Mouse (Mus musculus) naive thymus-derived CD4-positive, alpha-beta T cell, adult 2 months (primary cell): ENCODE data around the gene Zmynd8.

Experiments used
- DNase-seq: peaks from one replicate; pipeline ENCODE4 v3.0.0-alpha.2; 2011; ENCODE audit warnings: low read depth

Gene Zmynd8

GRCm38 (mm10) chr2:165747975-165748374 is 150.8 kb downstream of the Zmynd8 start:
- no peak for DNase-seq

- no peak for DNase-seq
Observed at GRCm38 (mm10) chr2:165745306-165746098, 153.3 kb downstream of the Zmynd8 start.

GRCm38 (mm10) chr2:165742210-165742786 is 156.5 kb downstream of the Zmynd8 start:
- DNase-seq, result no peak

- no peak for DNase-seq
Observed at GRCm38 (mm10) chr2:165741526-165742050, 157.2 kb downstream of the Zmynd8 start.

GRCm38 (mm10) chr2:165740982-165741381 is 157.8 kb downstream of the Zmynd8 start:
- DNase-seq, result no peak

GRCm38 (mm10) chr2:165740381-165740780 is 158.4 kb downstream of the Zmynd8 start:
- no peak for DNase-seq

GRCm38 (mm10) chr2:165736297-165736696 is 162.5 kb downstream of the Zmynd8 start:
- no peak for DNase-seq
